Mouse (Mus musculus): Measurements from ENCODE around the gene Ehd2.
A peak's percentile ranks its signal among the peaks of the same experiment; 100 is the strongest.
"Not testable (repeated sequence)": the region's sequence is repeated elsewhere in the genome, so short reads cannot be mapped to it uniquely, and the experiment has no call there.

Ehd2 gene

DNA sequence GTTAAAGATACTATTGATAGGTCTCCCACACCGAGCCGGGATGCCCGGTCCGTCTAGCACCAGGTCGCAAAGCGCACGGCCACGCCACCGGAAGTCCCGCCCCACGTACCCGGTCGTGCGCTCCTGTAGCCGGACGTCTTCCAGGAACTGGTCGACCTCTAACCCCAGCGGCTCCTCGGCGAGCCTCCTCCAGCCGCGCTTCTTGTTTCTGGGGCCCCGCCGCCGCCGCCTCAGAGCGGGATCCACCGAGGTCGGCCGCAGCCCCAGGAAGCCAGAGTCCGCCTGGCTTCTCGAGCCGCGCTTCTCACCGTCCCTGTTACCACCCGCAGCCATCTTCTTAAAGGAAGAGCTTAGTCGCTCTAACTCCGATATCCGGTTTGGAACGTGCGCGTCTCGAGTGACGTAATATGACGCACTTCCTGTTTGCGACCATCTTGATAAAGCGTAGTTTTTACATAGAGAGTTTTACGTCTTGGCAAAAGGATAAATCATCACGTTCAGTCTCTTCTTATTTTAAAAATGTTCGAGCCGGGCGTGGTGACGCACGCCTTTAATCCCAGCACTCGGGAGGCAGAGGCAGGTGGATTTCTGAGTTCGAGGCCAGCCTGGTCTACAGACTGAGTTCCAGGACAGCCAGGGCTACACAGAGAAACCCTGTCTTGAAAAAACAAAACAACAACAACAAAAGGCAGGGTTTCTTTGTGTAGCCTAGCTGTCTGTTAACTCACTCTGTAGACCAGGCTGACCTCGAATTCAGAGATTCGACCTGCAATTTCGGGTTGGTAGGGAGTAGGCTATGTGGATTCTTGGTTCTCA lies 21.4 kb downstream of the Ehd2 start, which contains the start of gene Nop53:
TSS of gene Nop53 (minus strand) at position 354 of the 816 bp plus-strand sequence.
- DNase-seq (ENCODE audit: low spot score in 2 of 2): peak; percentile 94 to 98

DNA sequence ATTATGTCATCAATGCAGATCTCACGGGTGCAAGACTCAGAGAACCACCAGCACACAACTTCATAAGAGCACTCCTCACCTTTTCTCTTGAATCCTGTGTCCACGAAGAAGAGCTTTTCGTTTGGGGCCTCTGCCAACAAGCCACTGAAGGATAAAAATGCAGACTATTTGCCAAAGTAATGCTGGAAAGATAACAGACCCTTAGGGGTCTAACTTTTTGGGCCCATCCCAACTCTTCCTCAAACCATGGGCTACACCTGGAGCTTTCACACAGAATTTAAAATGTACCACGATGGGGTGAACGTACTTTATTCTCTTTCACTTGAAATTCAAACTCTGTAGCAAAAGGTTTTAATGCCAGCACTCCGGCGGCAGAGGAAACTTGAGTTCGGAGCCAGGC lies 22.2 kb downstream of the Ehd2 start:
- no peak for DNase-seq (ENCODE audit: low spot score in 2 of 2)

DNA sequence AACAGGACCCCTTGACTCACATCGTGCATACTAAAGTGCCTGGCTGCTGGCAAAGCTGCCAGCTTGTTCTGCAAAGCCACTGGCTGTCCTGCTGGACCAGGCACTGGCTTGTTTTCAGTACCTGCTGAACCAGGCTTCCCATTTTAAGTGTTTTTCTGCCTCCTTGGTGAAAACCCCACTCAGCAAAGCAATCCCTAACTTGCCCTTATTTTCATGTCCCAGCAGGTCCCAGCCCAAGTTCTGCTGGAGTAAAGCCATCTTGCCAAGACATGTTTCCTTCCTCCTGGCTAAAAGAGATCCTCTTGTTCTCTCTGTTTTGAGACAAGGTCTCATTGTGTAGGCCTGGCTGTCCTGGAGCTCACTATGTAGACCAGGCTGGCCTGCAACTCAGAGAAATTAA lies 23.1 kb downstream of the Ehd2 start:
- DNase-seq (ENCODE audit: low spot score in 2 of 2): no peak

DNA sequence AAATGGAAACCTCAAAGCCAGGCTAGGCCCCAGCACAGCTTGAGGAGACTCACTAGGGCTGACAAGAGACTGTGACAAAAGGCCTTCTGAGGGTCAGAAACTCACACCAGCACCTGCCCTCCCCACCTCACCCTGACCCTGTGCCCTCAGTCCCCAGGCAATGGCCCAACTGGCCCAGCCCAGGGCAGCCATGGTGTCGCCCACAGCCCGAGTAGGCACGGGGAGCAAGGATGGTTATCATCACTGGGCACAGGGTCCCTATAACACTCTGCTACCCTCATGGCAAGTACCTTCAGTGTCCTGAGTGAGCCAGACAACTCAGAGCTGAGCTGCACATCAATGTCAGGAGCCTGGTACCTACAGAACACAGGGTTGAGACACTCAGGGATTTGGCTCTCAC lies 28.7 kb downstream of the Ehd2 start:
- DNase-seq (ENCODE audit: low spot score in 2 of 2): no peak

DNA sequence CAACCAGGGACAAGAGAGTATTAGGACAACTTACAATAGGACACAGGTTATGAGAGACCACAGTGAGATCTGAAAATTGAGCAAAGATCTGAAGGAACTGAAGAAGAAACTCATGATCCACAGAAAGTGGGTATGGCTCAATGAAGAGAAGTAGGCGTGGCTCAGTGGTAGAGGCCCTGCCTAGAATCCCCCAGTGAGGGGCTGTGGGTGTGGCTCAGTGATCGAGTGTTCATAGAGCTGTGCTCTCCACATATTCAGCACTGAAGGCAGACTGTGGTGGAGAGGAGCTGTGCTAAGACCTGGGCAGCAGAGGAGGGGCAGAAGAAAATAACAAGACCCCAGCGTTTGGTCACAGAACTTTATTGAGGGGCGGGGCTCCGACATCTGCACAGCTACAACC lies 29.9 kb downstream of the Ehd2 start:
- no peak for DNase-seq (ENCODE audit: low spot score in 2 of 2)

DNA sequence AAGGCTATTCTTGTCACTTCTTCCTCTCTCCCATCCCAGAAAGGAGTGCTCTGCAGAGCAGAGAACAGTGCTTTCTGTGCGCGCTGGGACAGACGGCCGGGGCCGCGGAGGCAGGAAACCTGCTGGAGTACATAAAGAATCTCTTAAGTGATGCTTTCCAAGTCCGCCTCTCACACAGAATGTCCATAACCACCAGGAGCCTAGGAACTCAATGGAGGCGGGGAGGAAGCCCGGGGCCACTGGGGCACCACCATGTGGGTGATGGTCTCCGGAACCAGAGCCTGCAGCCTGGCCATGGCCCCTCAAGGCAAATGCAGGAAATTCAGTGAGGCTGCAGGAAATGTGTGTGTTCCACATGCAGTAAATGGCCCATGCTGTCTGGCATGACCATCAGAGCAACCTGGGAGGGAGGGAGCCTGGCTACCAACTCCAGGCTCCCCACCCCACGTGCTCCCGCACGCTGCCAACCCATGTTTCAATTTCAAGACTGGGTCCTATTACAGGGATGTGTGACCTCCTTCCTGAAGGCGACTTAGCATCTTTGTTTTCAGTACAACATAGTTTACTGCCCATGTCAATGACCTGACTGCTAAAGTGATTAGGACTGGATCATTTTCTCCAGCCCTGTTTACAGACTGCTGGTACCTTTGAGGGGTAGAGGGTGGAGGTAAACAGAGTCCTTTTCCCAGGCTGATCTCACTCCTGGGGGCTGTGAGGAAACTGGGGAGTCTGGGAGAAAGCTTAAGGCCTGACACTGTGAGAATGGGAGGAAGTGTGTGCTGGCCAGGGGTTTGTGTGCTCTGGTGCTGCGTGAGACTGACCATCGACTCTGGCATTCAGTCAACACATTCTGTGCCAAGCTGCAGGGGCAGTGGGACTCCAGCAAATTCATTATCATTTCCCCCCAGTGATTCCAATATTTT lies 33.7 kb downstream of the Ehd2 start:
- DNase-seq (ENCODE audit: low spot score in 2 of 2): peak; percentile 51 to 67

DNA sequence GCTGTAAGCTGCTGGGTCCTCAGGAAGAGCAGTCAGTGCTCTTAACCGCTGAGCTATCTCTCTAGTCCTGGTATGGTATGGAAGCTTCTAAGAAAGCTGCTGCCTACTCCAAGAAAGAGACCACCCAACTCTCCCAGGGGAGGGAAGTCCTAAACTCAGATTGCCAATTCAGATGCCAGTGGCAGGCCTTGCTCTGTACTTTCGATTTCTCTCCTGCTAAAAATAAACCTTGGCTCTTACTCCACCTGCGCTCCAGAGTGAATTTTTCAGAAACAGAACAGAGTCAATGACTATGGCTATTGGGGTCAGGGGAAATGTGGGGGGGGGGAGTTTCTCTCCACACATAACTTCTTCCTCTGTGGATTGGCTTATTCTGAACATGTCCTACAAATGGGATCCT lies 35.7 kb downstream of the Ehd2 start:
- DNase-seq (ENCODE audit: low spot score in 2 of 2): no peak

DNA sequence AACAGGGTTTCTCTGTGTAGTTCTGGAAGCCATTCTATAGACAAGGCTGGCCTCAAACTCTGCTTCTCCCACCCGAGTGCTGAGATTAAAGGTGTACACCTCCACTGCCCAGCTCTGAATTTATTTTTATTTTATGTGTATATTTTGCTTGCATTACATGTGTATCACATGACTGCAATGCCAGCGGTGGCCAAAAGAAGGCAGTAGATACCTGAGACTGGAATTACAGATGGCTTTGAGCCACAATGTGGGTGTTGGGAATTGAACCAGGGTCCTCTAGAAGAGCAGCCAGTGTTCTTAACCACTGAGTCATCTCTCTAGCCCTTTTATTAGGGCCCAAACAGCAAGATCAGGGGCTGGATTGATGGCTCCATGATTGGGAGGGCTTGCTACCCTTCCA lies 36.8 kb downstream of the Ehd2 start:
- DNase-seq (ENCODE audit: low spot score in 2 of 2): no peak

DNA sequence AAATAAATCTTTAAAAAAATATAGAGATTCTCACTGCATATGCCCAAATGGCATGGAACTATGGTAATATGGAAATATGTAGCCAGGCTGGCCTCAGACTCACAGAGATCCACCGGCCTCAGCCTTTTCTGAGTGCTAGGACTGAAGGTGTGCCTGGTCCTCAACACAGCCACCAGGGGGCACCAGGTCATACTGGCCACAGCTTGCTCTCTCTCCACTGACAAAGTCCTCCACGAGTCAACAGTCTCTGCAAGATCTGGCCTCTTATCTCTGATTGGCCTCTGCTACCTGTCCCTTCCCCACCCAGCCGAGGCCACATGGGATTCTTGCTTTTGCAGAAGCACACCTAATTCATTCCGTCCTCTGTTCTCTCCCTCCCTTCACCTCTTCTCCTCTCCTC lies 37.5 kb downstream of the Ehd2 start:
- DNase-seq (ENCODE audit: low spot score in 2 of 2): no peak

DNA sequence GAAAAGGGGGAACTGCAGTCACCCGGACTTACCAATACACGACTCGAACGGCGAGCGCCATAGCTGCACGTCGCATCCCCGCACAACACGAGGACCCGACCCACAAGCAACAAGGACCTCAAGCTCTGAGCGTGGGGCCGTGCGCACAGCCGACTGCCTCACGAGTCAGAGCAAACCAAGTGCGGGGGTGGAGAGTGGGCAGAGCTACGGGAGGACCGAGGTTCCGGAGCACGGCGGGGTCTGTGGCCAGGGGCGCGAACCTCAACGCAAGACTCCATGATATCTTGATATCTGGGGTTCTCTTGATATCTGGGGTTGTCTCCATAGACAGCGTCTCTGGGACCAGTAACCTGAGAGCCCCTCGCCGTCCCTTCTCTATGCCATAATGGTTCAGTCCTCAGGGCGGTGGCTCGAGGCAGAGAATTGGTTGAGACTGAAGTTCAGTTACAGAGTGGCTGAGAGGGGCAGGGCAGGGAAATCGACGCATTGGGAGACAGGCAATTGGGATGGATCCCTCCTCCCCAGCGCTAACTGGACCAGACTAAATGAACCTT lies 45.1 kb downstream of the Ehd2 start, which contains the start of gene Selenow:
TSS of gene Selenow (minus strand) at position 183 of the 554 bp plus-strand sequence.
- DNase-seq (ENCODE audit: low spot score in 2 of 2): peak; percentile 93

DNA sequence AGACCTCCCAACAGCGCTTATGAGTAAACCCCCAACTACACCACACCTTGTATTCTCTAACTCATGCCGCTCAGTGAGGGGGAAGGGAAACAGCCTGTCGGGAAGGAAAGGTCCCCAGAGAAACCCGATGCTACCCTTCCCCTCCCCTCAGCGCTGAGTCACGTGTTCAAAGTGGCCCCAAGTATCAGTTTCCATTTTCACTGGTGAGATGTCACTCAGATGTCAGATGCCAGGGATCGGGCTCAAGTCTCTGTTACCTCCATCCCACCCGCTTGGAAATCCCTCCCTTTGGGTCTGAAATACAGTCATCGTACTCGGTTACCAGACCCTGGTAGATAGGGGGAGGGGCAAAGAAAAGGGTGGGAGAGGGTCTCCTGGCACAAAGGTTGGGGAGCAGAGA lies 45.6 kb downstream of the Ehd2 start:
- peak in 1 of 2 experiments; percentile 36 for DNase-seq (ENCODE audit: low spot score in 2 of 2)

DNA sequence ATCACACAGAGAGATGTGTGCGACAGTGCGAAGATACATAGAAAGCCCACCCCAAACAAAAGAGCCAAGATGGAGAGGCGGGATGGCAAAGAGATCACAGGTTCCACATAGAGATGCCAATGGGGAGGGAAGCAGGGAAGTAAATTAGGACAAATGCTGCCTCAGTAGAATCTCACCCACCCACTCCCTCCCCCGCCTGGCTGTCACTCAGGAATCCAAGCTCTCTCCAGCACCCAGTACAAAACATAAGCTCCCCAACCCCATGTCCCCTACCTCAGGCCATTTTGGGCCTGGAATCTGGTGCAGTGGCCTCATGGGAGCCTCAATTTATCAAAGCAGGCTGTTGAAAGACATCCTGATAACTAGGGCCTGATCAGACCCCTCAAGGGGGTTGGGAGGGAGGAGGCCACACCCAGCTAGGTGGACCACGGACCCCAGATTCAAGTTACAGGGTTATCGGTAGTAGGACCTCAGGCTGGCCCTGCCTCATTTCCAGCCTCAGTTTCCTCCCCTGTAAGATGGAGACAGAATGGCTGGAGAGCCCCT lies 46.6 kb downstream of the Ehd2 start:
- no peak for DNase-seq (ENCODE audit: low spot score in 2 of 2)

DNA sequence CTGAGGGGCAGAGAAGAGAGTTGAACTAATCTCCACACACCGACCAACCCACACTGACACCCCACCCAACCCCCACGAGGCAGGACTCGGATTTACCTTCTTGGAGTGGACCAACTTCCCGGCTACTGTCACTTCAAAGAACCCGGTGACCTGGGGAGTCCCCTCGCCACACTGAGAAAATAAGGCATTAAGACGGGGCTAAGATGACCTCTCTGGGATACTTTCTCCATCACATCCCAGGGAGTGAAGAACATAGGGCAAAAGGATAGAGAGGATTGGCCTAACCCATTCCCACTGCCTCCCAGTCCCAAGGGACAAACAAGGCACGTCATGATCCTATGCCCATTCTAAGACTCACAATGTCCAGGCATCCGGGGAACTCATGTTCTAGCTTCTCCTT lies 47.4 kb downstream of the Ehd2 start:
- no peak for DNase-seq (ENCODE audit: low spot score in 2 of 2)

DNA sequence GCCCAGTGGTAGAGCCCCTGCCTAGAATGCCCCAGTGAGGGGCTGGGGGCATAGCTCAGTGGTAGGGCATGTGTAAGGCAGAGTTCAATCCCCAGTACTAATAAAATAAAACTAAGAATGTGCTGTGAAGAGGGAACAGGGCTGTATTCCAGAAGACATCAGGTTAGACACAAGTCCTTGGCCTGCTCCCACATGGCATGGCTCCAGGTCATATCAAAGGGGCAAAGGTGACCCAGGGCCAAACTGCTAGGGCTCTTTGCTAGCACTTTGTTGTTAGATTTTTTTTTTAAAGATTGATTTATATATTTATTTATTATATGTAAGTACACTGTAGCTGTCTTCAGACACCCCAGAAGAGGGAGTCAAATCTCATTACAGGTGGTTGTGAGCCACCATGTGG lies 49.0 kb downstream of the Ehd2 start:
- no peak for DNase-seq (ENCODE audit: low spot score in 2 of 2)

DNA sequence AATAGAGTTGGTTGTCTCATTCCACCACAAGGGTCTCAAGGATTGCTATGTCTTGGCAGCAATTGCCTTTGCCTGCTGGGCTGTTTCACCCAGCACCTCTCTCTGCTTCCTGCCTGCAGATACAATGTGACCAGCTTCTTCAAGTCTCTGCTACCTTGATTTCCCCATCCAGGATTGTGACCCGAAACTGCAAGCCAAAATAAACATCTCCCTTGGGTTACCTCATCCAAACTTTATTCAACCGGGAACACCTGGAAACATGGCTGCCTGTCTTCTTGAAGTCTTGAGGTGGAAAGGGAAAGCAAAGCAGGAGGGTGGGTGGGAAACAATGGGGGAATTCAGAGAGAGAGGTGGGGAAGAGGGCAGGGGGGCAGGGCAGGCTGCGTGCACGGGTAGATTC lies 50.4 kb downstream of the Ehd2 start:
- DNase-seq (ENCODE audit: low spot score in 2 of 2): no peak

DNA sequence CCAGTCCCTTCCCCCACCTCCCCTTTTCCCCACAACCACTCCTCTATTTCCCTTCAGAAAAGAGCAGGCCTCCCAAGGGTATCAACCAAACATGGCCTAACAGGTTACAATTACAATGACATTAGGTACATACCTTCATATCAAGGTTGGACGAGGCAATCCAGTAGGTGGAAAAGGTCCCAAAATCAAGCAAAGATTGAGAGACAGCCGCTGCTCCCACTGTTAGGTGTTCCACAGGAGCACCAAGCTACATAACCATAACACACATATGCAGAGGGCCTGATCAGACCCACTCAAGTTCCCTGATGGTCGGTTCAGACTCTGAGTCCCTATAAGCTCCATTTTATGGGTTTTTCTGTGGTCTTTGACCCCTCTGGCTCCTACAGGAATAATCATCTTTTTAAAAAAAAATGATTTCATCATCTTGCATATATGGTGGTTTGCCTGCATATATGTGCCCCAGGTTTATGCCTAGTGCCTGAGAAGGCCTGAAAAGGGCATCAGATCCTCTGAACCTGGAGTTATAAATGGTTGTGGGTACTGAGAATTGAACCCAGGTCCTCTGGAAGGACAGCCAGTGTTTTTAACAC lies 51.1 kb downstream of the Ehd2 start:
- no peak for DNase-seq (ENCODE audit: low spot score in 2 of 2)

DNA sequence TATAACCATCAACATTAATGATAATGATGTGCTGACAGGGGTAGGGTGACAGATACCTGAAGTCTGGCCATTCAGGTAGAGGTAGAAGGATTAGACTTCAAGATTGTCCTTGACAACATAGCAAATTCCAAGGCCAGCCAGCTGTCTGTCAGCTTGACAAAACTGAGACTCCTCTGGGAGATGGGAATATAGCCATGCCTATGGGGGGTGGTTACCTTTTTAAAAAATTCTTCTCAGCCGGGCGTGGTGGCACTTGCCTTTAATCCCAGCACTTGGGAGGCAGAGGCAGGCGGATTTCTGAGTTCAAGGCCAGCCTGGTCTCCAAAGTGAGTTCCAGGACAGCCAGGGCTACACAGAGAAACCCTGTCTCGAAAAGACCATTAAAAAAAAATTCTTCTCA lies 51.7 kb downstream of the Ehd2 start:
- not testable (repeated sequence) for DNase-seq (ENCODE audit: low spot score in 2 of 2)

DNA sequence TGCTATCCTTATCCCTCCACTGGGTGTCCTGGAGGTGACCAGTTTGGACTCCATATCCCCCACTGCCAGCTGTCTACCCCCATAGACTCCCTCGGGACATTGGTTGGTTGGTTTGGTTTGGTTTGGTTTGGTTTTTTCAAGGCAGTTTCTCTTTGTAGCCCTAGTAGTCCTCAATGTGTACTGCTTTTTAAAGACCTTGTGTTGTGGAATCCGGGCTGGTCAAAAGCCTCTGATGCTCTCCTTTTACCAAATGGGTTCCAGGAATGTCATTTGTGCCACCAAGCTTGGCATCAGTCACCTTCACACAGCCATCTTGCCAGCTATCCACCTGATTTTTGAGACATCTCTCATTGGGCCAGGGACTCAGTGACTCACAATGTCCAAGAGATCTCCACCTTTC lies 52.6 kb downstream of the Ehd2 start:
- no peak for DNase-seq (ENCODE audit: low spot score in 2 of 2)

DNA sequence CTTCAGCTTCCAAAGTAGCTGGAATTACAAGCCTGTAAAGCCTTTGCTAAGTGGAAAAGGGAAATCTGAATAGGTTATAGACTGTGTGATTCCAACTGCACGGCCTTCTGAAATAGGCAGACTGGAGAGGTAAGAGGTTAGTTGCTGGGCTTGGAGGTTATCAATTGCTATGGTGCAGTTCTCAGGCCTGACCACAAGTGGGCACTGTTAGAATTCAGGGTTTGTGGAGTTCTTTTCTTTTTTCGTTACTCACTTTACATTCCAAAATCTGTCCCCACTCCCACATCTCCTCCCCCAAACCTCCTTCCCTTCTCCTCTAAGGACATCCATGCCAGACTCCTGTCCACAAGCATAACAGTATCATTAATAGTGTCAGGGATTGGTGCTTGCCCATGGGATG lies 53.1 kb downstream of the Ehd2 start:
- DNase-seq (ENCODE audit: low spot score in 2 of 2): peak in 1 of 2 experiments; percentile 48

DNA sequence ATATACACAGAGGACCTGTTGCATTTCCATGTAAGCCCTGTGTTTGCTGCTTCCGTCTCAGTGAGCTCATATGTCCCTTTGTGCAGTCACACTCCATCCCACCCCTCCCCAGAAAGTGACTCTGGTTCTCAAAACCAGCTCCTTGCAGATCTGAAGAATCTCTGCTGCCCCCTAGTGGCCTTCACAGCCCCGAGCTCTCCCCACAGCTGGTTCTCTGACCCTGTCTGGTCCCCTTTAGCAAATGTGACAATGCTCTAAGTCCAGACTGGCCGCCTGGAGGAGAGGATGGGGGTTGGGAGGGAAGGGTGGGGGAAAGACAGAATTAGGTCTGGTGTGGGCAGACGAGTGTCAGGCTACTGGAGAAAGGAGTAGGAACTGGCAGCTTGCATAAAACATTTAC lies 55.2 kb downstream of the Ehd2 start:
- peak; percentile 65 to 69 for DNase-seq (ENCODE audit: low spot score in 2 of 2)

DNA sequence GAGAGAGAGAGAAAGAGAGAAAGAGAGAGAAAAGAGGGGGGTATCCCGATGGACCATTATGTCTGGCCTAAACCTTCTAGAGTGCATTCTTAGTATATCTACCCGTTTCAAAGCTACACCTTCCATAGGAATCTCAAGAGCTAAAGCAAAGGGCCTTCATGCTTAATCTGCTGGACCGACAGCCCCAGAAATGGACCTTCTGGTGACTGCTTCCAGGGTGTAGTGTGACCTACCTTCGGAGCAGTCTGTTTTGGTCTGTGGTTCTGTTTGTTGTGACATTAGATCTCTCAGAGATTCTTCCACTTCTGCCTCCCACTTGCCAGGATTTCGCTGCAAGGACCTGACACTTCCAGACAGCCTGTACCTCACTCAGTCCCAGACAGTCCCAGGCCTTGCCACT lies 56.8 kb downstream of the Ehd2 start:
- DNase-seq (ENCODE audit: low spot score in 2 of 2): no peak

All from frontal cortex, postnatal 36 days (tissue).